Mouse (Mus musculus): ENCODE results near the gene Asb11.

- TF ChIP-seq UBTF (IDR thresholded peaks at IDR 0.05; ENCODE audit: borderline replicate concordance, insufficient read depth, low read depth, low read length) (no peak), POLR2A (IDR thresholded peaks at IDR 0.05; ENCODE audit: control insufficient read depth in 1 of 2, insufficient read depth in 1 of 2, low read depth in 1 of 2, low read length in 2 of 2, poor library complexity in 1 of 2) (no peak), CTCF (IDR thresholded peaks at IDR 0.05 in 2 of 3, conservative IDR thresholded peaks at IDR 0.05 in 1 of 3; ENCODE audit: control insufficient read depth in 1 of 3, insufficient read depth in 1 of 3, low read depth in 2 of 3, low read length in 3 of 3, poor library complexity in 1 of 3, severe bottlenecking in 1 of 3) (no peak)
Observed at GRCm38 (mm10) chrX:164441306-164441705, 4.5 kb downstream of the Asb11 start.
